Mouse (Mus musculus) myocyte (in vitro differentiated cells): ENCODE measurements at regions not wholly inside any gene's neighbourhood (a gene's known extent, or its start where the extent isn't known, plus 50 kb on each side); places are given as distances from the start of the nearest gene placed in this dataset.

Experiments used
- H3K27me3 ChIP-seq: one replicate; pipeline ENCODE4 v1.6.1; 2011; ENCODE audit not compliant: control insufficient read depth, insufficient read depth, insufficient read length
- H3K36me3 ChIP-seq: one replicate; pipeline ENCODE4 v1.6.1; 2011; ENCODE audit not compliant: control insufficient read depth, insufficient read depth
- H3K4me2 ChIP-seq: one replicate; pipeline ENCODE4 v1.6.1; 2011; ENCODE audit warnings: low read depth, control low read depth
- H3K4me3 ChIP-seq: one replicate; pipeline ENCODE4 v1.5.1; 2011; ENCODE audit warnings: mild to moderate bottlenecking, control low read depth, moderate library complexity
- H3K79me2 ChIP-seq: one replicate; pipeline ENCODE4 v1.6.1; 2011; ENCODE audit not compliant: control insufficient read depth, insufficient read depth
- H3ac ChIP-seq: one replicate; pipeline ENCODE4 v1.6.1; 2011; ENCODE audit not compliant: control insufficient read depth, insufficient read length
- CEBPB ChIP-seq: IDR thresholded peaks from 2 replicates; pipeline ENCODE4 v1.6.1; 2011; ENCODE audit warnings: mild to moderate bottlenecking, moderate library complexity; ENCODE audit not compliant: poor library complexity, insufficient read depth, severe bottlenecking
- E2F4 ChIP-seq: IDR thresholded peaks from one replicate; pipeline ENCODE4 v1.6.1; 2011; ENCODE audit warnings: mild to moderate bottlenecking, control low read depth, moderate library complexity; ENCODE audit not compliant: insufficient read depth
- MAX ChIP-seq: IDR thresholded peaks from one replicate; pipeline ENCODE4 v1.6.1; 2011; ENCODE audit warnings: low read depth, mild to moderate bottlenecking, control low read depth
- MYOD1 ChIP-seq, 3 experiments: IDR thresholded peaks; one replicate each; pipeline ENCODE4 v1.6.1; 2011; ENCODE audit warnings: control low read depth in 2 of 3, low read depth in 2 of 3, mild to moderate bottlenecking in 2 of 3, moderate library complexity in 1 of 3; ENCODE audit not compliant: insufficient read length in 2 of 3, control insufficient read depth in 1 of 3
- MYOG ChIP-seq, 3 experiments: IDR thresholded peaks; one replicate each; pipeline ENCODE4 v1.6.1; 2011; ENCODE audit warnings: control low read depth in 2 of 3, low read depth in 2 of 3, mild to moderate bottlenecking in 2 of 3; ENCODE audit not compliant: insufficient read length in 2 of 3, control insufficient read depth in 1 of 3, insufficient read depth in 1 of 3
- POLR2A ChIP-seq: IDR thresholded peaks from one replicate; pipeline ENCODE4 v1.6.1; 2011; ENCODE audit warnings: low read depth, mild to moderate bottlenecking, control low read depth, moderate library complexity; ENCODE audit not compliant: insufficient read length
- POLR2AphosphoS2 ChIP-seq: IDR thresholded peaks from one replicate; pipeline ENCODE4 v1.6.1; 2011; ENCODE audit warnings: low read depth, control low read depth; ENCODE audit not compliant: insufficient read length
- REST ChIP-seq: IDR thresholded peaks from one replicate; pipeline ENCODE4 v1.6.1; 2011; ENCODE audit warnings: mild to moderate bottlenecking, control low read depth, moderate library complexity; ENCODE audit not compliant: insufficient read depth, insufficient read length
- SRF ChIP-seq: IDR thresholded peaks from one replicate; pipeline ENCODE4 v1.6.1; 2011; ENCODE audit warnings: low read depth; ENCODE audit not compliant: control insufficient read depth, insufficient read length
- TCF12 ChIP-seq: IDR thresholded peaks from one replicate; pipeline ENCODE4 v1.6.1; 2011; ENCODE audit warnings: mild to moderate bottlenecking, control low read depth; ENCODE audit not compliant: poor library complexity, insufficient read depth, severe bottlenecking
- TCF3 ChIP-seq: IDR thresholded peaks from one replicate; pipeline ENCODE4 v1.6.1; 2011; ENCODE audit warnings: low read depth, control low read depth; ENCODE audit not compliant: insufficient read length
- USF1 ChIP-seq: IDR thresholded peaks from one replicate; pipeline ENCODE4 v1.6.1; 2011; ENCODE audit warnings: low read depth, mild to moderate bottlenecking, control low read depth, moderate library complexity

DNA sequence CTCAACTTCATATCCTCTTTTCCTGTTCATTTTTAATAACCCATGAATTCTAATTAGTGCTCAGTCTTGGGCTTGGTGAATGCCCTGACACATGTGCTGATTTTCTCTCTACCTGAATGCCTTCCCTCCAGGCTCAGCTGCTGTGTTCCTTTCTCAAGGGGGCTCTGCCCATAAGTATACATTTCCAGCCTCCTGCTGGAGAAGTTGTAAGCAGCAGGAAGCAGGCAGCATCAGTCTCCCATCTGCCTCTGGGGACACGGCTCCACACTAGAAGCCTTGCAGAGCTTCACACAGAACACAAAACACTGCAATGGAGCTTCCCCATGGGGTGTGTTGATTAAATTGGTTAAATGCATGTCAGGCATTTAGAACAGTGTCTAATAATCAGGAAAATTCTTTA, 477.0 kb upstream of the Auts2 start:
- H3K4me3 ChIP-seq: no peak overlapping the region
- no peaks in the 10 kb centered on the region for H3K36me3 ChIP-seq

DNA sequence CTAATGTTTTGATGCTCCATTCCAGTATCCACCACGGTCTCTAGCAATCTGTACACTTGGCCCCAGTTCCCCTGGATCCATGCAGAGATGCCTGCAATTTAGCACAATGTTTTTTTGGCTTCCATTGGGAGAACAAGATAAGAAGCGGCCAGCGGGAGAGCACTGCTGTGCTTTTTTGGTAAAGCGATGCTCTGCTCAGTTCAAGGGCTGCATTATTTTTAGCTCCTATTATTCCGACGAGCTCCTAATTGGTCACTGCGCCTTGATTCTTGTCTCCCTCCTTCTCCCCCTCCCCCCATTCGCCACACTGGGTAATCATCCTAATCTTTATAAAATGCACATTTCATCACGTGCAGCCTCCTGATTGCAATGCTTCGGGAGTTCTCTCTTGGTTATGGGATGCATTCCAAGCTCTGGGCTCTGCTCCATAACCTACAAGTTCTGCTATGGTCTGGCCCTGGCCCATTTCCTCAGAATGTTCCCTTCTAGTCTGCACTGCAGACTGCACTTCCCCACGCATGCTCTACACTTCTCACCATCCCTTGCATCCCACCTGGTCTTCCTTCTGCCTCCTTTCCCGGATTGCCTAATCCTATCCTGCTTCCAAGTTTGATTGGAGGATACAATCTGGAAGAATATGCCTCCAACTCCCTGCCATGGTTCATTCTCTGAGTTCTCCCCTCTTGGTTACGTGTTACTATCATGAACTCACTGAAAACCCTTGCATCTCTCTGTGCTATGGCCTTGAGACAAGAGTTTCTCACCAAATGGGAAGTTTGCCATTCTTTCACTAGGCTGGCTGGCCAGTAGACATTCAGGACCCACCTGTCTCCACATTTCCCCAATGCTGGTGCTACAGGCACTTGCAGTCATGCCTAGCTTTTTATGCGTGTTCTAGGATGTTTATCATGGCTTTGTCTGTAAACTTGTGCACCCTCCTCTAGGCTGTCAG, 467.8 kb upstream of the Auts2 start:
- H3K27me3 ChIP-seq: no peaks in the 10 kb centered on the region
- H3K79me2 ChIP-seq: no peaks in the 10 kb centered on the region
- H3K36me3 ChIP-seq: no peaks in the 10 kb centered on the region
- no peak overlapping the region for H3K4me2 ChIP-seq
- H3ac ChIP-seq: no peak overlapping the region
- TF ChIP-seq MAX: no peak
- no peak for TF ChIP-seq POLR2AphosphoS2
- TF ChIP-seq E2F4: no peak
- TF ChIP-seq CEBPB: no peak
- no peak for TF ChIP-seq TCF12
- no peak for TF ChIP-seq SRF
- H3K4me3 ChIP-seq: no peak overlapping the region

More for the DNA sequence above, 477.0 kb upstream of the Auts2 start:
- no peaks in the 10 kb centered on the region for H3K27me3 ChIP-seq
- H3K4me2 ChIP-seq: no peak overlapping the region
- H3ac ChIP-seq: no peak overlapping the region
- H3K79me2 ChIP-seq: no peaks in the 10 kb centered on the region
- no peak for TF ChIP-seq TCF3
- TF ChIP-seq TCF12: no peak
- no peak for TF ChIP-seq POLR2A
- no peak for TF ChIP-seq USF1

DNA sequence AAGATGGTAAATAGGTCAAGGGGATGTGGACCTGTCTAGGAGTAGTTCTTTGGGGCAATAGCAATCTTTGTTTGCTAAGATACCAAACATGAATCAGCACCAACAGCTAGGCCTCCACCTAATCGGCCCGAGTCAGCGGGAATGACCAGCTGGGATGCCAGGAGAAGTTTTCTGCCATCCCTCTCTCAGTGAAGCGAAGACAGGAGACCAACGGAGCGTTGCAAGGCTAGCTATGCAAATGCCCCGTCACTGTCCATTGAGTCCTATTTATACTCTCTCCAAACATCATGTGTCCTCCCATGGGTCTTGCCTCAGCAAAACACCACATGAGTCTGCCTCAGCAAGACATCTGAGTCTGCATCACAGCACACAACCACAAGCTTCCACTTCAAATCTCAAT, 439.7 kb upstream of the Auts2 start:
- Histone ChIP-seq H3K79me2 (no peaks in the 10 kb centered on the region), H3K27me3 (no peaks in the 10 kb centered on the region), H3ac (no peak overlapping the region), H3K36me3 (no peaks in the 10 kb centered on the region), H3K4me2 (no peak overlapping the region), H3K4me3 (no peak overlapping the region)
- TF ChIP-seq TCF3: no peak
- no peak for TF ChIP-seq MAX
- TF ChIP-seq REST: no peak
- no peak for TF ChIP-seq POLR2AphosphoS2
- TF ChIP-seq USF1: no peak
- TF ChIP-seq MYOG (IDR thresholded peaks at IDR 0.05; ENCODE audit: control insufficient read depth in 1 of 3, insufficient read depth in 1 of 3, insufficient read length in 2 of 3, low read depth in 2 of 3): no peak
- no peak for TF ChIP-seq E2F4
- no peak for TF ChIP-seq MYOD1 (IDR thresholded peaks at IDR 0.05; ENCODE audit: control insufficient read depth in 1 of 3, insufficient read length in 2 of 3, low read depth in 2 of 3)
- no peak for TF ChIP-seq TCF12
- TF ChIP-seq POLR2A: no peak
- no peak for TF ChIP-seq SRF
- no peak for TF ChIP-seq CEBPB

DNA sequence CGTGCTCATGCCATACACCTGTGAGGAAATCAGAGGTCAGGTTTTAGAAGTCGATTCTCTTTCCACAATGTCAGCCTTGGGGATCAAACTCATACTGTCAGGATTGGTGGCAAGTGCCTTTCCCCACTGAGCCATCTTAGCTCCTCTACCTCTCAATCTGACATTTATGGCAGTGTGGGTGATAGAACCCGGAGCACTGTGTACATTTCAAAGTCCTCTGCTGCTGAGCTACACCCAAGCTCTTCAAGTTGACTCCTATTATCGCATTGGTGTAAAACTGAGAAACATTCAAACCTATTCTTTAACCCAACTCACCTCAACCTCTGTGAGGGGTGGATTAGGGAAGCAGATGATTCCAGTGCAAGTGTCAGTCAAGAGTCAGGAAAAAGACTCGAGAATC, 435.9 kb upstream of the Auts2 start:
- Histone ChIP-seq H3ac (no peak overlapping the region), H3K4me3 (no peak overlapping the region), H3K36me3 (no peaks in the 10 kb centered on the region), H3K79me2 (no peaks in the 10 kb centered on the region), H3K27me3 (no peaks in the 10 kb centered on the region), H3K4me2 (no peak overlapping the region)
- no peak for TF ChIP-seq POLR2A
- TF ChIP-seq CEBPB: no peak
- no peak for TF ChIP-seq POLR2AphosphoS2
- no peak for TF ChIP-seq TCF12
- TF ChIP-seq MAX: no peak
- TF ChIP-seq E2F4: no peak

DNA sequence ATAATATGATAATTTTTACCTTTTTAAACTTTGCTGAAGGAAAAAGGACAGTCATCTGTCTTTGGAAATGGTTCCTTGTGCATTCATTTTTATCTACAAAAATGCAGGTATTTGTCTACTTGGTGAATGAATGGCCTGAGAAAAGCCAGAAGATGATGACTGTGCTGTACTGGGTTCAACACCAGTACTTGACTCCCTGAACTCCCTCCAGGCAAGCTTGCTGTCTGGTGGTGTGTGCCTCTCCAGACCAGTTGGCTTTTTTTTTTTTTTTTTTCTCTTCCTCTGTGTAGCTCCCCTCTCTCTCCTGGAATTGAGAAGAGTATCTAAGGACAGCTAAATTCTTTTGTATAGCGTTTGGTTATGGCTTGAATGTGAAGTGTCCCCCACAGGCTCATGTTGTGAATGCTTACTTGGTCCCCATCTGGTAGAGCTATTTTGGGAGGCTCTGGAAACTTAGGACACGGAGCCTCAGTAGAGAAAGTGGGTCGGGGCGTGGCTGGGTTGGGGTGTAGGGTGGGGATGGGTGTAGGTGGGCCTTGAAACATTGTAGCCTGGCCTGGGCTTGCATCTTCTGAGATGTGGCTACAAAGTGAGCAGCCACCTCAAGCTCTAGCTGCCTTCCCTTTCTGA, 432.3 kb upstream of the Auts2 start:
- Histone ChIP-seq H3K79me2 (no peaks in the 10 kb centered on the region), H3ac (no peak overlapping the region), H3K27me3 (no peaks in the 10 kb centered on the region), H3K36me3 (no peaks in the 10 kb centered on the region), H3K4me3 (no peak overlapping the region), H3K4me2 (no peak overlapping the region)
- no peak for TF ChIP-seq USF1
- no peak for TF ChIP-seq E2F4
- no peak for TF ChIP-seq MYOD1 (IDR thresholded peaks at IDR 0.05; ENCODE audit: control insufficient read depth in 1 of 3, insufficient read length in 2 of 3, low read depth in 2 of 3)
- TF ChIP-seq MYOG (IDR thresholded peaks at IDR 0.05; ENCODE audit: control insufficient read depth in 1 of 3, insufficient read depth in 1 of 3, insufficient read length in 2 of 3, low read depth in 2 of 3): no peak
- TF ChIP-seq POLR2A: no peak
- TF ChIP-seq MAX: no peak
- TF ChIP-seq CEBPB: no peak
- TF ChIP-seq REST: no peak
- no peak for TF ChIP-seq POLR2AphosphoS2
- TF ChIP-seq TCF3: no peak
- no peak for TF ChIP-seq SRF
- no peak for TF ChIP-seq TCF12
